Mouse (Mus musculus) naive thymus-derived CD4-positive, alpha-beta T cell, adult 2 months (primary cell): Measurements from ENCODE around the gene Zfp316.

ENCODE experiments used
- DNase-seq: peaks from one replicate; pipeline ENCODE4 v3.0.0-alpha.2; 2011; ENCODE audit warnings: low read depth

Gene Zfp316

DNA sequence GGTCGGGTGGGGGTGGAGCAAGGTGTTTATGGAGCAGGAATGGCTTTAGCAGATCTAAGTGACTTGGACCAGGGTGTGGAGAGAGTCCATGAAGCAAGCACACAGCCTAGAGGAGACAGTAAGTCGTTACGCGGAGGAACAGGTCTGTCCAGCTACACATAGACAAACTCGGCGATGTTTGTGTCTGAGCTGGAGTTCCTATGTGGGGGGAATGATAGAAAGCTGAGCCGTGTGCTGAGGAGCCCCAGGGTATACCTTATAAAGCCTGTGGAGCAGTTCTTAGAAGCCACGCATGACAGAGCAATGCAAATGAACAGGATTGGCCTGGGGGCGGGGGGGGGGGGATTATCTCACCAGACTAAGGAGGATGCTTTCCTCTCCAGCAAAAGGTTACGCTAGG is 9.4 kb upstream of the Zfp316 start:
- no peak for DNase-seq

DNA sequence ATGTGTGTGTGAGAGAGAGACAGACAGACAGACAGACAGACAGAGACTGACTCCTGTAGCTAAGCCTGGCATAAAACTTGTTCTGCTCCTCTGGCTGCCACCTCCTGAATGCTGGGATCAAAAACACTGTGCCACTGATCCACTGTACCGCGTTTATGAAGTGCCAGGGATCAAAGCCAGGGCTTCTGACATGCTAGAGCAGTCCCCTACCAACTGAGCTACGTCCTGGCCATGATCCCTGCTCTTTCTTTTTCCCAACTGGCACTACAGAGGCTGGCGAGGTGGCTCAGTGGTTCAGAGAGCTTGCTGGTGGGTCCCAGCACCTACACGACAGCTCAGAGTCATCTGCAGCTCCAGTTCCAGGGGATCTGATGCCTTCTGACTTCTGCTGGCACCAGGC is 5.9 kb upstream of the Zfp316 start:
- no peak for DNase-seq

DNA sequence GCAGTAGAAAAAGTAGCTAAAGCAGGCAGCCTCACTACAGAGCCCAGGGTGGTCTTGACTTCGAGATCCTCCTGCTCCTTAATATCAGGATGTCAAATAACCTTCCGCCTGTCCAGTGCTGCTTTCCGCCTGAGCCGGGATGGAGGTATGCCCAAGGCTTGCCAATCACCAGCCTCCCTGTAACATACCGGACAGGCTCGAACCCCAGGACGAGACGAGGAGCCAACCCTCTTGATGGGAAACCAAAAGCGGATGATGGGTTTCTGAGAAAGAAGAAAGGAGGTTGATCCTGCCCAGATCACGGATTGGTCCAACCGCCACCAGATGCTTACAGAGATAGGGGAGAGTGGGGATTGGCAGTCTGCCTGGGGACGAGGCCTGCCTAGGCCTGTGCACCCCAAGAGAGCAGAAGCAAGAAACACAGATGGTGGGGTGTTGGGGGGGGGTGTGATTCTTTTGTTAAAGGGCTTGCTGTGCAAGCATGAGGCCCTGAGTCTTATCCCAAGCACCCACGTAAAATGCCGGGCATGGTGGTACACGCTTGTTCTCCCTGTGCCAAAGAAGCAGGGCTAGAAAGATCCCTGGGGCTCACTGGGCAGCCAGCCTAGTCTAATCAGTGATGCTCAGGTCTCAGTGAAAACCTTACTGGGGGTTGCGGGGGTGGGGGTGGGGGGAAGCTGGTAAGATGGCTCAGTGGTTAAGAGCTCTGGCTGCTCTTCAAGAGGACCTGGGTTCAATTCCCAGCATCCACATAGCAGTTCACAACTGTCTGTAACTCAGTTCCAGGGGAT is 2.9 kb upstream of the Zfp316 start:
- no peak for DNase-seq

DNA sequence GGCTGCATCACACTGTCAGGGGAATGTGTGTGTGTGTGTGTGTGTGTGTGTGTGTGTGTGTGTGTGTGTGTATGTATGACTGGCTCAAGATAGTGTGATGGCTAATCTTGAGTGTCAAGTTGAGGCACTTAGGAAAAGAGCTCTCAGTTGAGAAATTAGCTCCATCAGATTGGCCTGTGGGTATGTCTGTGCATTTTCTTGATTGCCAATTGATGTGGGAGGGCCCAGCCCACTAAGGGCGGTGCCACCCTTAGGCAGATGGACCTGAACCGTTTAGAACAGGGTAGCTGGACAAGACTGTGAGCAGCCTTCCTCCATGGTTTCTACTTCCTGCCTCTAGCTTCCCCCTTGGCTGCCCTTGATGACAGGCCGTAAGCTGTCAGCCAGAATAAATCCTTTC is 2.3 kb upstream of the Zfp316 start:
- no peak for DNase-seq

DNA sequence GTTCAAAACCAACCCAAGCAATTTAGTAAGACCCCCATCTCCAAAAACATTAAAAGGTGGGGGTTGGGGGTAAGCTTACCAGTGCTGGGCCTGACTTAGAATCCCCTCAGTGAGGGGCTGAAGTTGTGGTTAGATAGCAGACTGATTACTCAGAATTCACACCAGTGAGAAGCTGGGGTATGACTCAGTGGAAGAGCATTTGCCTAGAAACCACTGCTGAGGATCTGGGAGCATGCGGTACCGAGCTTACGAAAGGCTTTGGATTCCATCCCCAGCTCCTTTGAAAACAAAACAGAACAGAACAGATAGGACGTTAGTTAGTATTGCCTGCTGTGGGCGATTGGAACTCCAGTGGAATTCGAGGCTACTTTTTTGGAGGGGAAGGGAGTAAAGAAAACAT is 1.8 kb upstream of the Zfp316 start:
- no peak for DNase-seq

DNA sequence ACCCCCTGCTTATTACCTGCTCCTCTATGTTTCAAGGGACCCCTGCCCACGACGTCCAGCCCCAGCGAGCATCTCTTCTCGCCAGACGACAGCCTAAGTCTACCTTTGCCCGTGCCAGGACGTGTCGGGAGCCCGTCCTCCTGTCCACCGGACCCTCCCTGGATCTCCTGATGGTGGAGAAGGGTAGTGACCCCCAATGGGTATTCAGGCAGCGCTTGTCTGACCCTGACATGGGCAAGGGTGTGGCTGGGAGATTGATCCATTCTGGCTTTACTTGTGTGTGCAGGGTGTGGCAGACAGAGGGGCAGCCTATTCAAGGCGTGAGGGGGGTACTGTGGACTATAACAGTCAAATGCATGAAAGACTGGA is 313 bp upstream of the Zfp316 start:
- DNase-seq = no peak

DNA sequence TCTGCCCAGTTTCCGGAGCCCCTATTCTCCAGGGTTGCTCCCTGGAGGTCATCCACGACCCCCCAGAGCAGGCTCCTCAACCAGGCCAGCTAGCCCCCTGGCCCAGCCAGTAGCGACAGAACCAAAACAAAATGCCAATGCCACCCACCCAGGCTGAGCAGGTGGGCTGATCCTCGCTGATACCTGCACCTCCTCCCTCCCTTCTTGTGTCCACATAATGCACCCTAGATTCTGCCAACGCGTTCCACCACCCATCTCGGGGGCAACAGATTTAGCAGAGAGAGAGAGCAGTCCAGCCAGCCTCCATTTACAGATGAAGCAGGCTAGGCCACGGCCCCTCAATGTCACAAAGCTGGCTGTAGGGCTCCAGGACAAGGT is 848 bp downstream of the Zfp316 start:
- no peak for DNase-seq

DNA sequence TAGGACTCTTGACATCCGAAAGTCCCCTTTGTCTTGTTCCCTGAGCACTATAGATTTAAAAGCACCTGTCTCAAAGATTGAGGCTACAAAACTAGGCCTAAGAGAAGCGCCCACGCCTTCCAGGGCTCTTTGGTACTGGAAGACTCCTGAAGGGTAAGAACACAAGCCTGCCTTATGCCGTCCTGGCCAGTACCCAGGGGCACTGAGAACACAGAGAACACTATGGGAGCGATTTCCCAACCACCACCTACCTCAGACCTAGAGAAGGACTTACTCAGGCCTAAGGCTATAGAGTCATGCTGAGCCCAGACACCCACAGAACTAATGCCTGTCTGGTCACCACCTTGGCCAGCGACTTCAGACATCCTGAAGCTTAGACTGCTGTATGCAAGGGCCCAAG is 3.0 kb downstream of the Zfp316 start:
- DNase-seq = no peak

DNA sequence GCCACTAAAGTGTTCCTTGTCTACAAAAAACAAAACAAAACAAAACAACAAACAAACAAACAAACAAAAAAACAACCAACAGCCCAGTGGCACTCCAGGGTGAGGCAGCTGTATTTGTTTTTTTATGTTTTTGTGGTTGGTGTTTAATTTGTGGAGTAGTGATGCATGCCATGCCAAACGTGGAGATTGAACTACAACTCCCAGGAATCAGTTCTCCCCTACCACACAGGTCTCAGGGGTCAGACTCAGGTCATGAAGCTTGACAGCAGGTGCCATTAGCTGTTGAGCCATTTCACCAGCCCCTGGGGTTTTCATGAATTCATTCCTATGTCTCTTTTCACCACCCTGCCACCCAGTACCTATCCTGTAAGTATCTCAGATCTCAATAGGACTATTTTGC is 4.4 kb downstream of the Zfp316 start:
- DNase-seq = no peak

DNA sequence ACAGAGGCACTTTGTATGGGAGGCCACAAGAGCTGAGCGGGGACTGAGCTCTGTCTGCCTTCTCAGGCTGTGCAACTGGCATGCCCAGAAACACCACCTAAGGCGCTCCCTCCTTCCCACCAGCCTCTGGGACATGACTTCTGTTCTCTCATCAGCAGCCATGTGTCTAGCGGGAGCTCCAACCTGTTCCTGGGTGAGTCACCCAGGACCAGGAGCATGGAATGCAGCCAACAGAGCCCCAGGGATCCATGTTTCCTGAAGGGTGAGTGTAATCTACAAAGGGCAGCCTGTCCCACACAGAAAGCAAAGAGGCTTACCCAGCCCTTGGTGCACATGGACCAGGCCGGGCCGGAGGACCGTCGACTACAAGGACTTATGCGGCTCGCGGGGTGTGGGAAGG is 5.1 kb downstream of the Zfp316 start:
- no peak for DNase-seq

DNA sequence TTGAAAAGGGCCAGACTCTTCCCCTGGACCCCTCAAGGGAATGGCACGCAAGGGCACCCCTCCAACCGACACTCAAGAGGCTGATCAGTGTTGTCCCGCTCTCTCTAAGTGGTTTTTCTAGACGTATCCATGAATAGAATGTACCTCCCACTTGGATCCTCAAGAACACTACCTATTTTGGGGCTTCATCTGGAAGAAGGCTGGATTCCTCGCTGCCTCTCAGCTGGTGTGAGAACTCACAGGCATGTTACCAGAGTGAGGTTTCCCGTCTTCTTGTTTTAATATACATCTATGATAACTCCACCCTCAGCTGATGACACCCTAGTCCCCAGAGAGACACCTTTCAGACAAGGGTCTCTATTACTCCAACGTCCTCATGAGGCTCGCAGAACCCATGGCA is 8.2 kb downstream of the Zfp316 start:
- DNase-seq = no peak

DNA sequence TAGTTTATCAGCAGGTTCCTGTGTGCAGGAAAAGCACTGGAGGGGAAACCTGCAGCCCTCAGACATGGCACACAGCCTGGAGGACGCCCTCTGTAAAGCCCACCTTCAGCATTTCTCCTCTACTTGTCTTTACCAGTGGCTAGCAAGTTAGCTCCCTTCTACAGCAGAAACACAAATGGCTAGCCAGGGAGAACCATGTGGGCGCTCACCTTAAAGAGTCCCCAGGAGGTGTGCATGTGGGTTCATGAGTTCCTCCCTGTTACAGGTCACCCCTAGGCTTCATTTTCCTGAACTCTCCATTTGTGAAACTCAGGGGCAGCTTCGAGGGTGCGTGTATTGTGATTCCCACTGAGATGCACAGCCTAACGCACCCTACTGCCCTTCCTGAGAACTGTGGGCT is 14.0 kb downstream of the Zfp316 start:
- no peak for DNase-seq

DNA sequence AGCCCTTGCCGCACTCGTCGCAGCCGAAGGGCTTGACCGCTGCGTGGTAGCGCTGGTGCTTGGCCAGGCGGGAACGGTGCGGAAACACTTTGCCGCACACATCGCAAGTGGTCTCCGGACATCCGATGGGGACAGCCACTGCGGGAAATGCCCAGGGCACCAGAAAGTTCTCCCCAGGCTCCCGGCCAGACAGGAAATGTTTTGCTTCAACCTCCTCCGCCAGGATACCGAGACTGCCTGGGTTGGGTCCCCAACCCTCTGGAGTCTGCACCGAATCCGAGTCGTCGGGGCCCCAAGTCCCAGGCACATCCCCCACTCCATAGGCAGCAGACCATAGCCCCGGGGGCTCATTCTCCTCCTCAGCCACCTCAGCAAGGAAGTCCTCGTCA is 14.7 kb downstream of the Zfp316 start:
- no peak for DNase-seq

DNA sequence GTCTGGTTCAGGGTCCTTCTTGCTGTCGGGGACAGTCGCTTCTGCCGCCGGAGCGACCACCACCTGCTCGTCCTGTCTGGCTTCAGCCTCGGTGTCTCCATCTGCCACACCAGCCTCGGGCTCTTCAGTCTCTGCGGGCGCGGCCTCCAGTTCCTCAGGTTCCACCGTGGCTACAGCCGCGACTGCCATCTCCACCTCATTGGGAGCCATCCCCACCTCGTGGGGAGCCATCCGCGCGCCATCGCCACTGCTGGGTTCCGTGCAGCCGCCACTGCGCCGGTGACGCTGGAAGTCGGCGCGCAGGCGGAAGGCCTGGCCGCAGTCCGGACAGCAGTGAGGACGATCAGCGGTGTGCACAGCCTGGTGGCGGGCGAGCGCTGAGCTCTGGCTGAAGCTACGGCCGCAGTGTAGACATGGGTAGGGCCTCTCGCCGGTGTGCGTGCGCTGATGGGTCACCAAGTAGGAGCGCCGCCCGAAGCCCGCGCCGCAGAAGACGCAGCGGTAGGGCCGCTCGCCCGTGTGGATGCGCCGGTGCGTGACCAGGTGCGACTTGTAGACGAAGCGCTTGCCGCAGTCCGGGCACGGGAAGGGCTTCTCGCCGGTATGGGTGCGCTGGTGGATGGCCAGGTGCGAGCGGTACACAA is 15.2 kb downstream of the Zfp316 start:
- DNase-seq = no peak

DNA sequence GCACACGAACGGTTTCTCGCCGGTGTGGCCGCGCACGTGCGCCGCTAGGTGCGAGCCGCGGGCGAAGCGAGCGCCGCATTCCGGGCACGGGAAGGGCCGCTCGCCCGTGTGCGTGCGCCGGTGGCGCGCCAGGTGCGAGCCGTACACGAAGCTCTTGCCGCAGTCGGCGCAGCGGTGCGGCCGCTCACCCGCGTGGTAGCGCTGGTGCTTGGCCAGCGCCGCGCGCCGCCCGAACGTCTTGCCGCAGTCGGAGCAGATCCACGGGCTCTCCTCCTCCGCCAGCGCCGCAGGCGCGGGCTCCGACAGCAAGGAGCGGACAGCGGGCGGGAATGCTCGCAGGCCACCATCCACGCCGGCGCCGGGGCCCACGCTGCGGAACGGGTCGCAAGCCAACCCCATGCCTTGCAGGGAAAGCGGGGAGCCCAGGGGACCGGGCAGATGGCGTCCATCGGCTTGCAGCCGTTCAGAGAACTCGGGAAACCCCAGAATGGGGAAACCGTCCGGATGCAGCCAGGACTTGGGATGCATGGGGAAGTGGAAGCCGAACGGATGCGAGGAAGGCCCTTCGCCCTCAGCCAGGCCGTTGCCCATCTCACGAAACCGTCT is 15.8 kb downstream of the Zfp316 start:
- DNase-seq = no peak

DNA sequence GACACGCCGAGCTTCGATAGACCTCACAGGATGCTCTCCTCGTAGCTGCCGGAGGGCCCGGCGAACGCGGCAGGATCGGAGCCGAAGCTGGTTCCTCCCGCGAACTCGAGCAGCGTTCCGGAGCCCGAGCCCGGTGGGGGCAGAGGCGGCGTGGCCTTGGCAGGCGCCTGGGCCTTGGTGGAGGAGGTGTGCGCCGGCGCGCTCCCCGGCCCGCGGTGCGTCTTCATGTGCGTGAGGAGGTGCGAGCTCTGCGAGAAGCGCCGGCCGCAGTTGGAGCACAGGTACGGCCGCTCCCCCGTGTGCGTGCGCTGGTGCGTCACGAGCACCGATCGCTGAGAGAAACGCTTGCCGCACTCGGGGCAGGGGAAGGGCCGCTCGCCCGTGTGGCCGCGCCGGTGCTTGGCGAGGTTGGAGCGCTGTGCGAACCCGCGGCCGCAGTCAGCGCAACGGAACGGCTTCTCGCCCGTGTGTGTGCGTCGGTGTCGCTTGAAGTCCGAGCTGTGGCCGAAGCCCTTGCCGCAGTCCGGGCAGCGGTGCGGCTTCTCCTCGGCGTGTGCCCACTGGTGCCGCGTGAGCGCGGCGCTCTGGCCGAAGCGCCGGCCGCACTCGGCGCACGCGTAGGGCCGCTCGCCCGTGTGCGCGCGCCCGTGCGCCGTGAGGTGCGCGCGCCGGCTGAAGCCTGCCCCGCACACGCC is 16.5 kb downstream of the Zfp316 start:
- DNase-seq = no peak

DNA sequence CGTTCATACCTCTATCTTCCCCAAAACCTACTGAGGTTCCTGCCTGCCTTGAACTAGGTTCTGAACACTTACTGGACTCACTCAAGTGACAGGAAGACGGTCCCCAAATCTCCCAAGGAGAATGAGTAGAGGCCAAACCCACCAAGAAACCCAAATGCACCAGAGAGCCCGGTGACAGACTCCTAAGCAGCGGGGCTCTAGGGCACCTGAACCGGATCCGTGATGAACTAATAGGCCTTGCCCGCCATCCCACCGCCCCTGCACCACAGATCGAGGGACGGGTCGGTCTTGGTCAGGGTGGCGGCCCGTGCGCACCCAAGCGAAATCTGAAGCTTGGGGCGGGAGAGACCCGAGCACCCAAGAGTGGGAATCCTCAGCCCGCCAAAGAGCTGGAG is 17.0 kb downstream of the Zfp316 start:
- no peak for DNase-seq

DNA sequence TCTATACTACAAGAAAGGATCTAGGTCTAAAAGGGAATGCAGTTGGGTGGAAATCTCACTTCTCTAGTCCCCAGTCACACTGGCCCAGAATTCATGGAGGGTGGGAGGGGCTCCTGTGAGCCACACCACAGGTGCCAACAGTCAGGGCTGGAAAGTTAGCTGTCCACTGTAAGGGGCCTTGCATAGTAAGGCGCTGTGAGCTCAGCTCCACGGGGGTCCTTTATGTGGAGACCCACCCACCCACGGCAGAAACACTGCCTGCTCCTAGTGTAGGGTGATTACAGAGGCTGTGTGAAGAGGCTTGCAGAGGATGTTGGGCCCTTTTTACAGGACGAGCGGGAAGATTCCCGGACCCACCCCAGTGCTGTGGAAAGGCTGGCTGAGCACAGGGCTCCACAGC is 17.8 kb downstream of the Zfp316 start:
- no peak for DNase-seq

DNA sequence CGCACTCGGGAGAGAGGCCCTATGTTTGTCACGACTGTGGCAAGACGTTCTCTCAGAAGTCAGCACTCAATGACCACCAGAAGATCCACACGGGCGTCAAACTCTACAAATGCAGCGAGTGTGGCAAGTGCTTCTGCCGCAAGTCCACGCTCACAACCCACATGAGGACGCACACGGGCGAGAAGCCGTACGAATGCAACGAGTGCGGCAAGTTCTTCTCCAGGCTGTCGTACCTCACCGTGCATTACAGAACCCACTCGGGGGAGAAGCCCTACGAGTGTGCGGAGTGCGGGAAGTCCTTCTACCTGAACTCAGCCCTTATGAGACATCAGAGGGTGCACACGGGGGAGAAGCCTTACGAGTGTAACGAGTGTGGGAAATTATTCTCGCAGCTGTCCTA is 24.9 kb downstream of the Zfp316 start:
- no peak for DNase-seq

DNA sequence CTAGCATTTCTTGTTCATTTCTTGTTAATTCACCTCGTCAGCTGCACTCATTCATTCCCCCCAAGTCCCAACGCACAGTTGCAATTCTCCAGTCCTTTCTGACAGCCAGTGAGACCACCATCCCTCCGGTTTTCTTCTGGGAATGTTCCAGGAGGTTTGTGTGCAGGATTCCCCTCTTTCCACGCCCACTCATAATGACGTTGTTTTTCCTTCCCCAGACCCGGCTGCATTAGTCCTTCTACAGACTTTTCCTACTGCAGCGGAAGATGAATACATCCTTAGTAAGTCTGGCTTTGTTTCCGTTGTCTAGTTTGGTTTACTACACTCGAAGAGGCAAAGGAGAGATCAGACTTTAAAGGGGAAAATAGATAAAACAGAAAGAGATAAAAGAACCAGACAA is 33.8 kb downstream of the Zfp316 start:
- no peak for DNase-seq

DNA sequence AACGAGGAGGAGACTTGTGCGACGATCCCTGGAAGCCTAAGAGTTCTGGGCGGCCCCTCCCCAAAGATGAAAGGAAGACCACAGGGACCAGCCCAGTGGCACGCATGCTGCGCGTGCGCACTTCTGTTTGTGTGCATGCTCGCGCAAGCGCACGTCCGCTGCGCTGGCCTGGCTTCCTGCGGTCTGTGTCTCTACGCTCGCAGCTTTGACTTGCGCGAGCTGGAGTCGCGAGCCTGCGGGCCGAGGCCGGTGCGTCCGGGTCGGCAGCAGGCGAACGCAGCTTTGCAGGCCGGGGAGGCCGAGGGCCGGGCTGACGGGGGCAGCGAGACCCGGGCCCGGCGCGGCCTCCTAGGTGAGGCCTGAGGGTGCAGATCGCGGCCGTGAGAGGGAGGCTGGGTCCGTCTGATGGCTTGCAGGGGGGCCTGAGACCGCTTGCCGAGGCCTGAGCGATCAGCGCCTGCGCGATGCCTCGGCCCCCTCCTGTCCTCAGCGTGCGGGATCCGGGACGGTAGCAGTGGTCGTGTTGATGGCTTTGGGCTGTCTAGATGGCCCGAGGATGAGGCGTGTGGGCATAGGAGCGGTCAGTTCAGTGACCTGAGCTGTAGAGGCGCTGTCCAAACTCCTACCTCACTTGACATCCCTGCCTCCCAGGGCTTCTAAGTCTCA is 34.7 kb downstream of the Zfp316 start, which contains the start of gene Zfp12:
TSS of gene Zfp12 (plus strand) at position 136 of the 666 bp plus-strand sequence.
- peak; percentile 97 for DNase-seq

DNA sequence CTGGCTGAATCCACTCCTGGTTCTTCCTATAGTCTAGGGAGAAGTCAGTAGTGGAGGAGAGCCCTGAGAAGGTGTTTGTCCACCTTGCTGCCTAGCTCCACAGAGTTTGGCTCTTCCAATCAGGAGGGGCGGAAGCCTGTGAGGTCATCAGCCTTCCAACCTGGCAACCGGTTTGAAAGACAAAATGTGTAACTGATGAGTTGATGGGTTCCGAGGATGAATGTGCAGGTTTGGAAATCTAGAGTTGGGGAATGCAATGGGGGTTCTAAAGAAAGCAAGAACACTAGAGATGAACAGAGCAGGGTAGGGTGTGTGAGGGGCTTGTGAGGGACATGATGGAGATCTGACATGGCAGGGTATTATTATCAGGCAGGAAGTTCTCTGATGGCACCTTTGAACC is 43.0 kb downstream of the Zfp316 start, which contains the start of gene Spdye4a:
TSS of gene Spdye4a (minus strand) at position 101 of the 400 bp plus-strand sequence.
- DNase-seq = no peak
